Mouse (Mus musculus): ENCODE data around the gene Rpia. TPM values are rescaled to one million over a fixed set of nuclear protein-coding genes. Genes with fewer than 3 reads are reported as not detected.
A peak's percentile ranks its signal among the peaks of the same experiment; 100 is the strongest.

Gene Rpia
- polyA plus RNA-seq, 1 experiment = 25.9 TPM

DNA sequence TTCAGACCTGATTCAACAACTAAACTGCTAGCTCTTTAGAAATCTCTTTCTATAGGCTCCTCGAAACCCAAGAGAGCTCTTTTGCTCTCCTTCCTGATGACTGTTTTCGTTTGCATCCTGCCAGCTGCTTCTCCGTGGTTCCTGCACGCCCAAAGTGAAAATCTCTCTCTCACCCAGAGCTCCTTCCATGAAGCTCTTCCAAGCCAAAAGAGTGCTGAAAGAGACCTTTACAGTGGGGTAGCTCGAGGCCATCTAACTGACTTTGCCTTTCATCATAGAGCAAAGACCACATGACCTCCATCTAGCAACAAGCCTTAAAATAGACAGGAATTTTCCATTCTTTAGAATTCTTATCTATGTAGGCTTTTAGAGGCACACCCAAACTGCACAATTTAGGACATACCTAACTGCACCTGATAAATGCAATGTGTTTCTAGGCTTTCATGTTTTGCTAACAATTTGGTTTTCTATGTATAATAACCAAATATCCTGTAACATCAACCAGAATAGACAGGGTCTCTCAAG, 30.4 kb upstream of the Rpia start:
- Histone ChIP-seq H3K4me1 (peaks cover 44% of the 10 kb centered on the region), H3K9me3 (peaks cover 8% of the 10 kb centered on the region)
- TF ChIP-seq FLI1 (IDR thresholded peaks at IDR 0.05; ENCODE audit: low read length) (no peak), GATA1 (IDR thresholded peaks at IDR 0.05; ENCODE audit: borderline replicate concordance, low read length) (no peak)

DNA sequence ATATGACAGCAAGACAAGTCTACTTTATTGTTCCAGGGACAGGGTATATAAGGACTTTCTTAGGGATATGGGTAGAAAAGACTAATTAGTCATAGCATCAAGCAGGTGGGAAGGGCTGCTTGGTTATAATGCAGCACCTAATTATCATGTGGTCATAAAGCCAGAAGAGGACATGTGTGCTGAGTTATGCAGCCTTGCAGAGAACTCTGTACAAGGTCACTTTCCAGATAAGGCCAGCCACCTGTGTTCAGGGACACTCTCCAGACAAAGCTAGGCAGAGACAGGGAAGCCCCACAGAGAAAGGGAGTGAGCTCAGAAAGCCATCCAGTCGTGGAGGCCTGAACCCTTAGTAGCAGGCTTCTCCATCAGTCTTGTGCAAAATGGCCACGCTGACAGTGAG, 29.5 kb upstream of the Rpia start:
- Histone ChIP-seq H3K27me3 (replicated peaks) (no peaks in the 10 kb centered on the region), H3K4me3 (replicated peaks) (no peak overlapping the region), H3K36me3 (replicated peaks; ENCODE audit: low read length) (peaks cover 2% of the 10 kb centered on the region), H3K4me1 (peaks cover 44% of the 10 kb centered on the region), H3K9me3 (no peaks in the 10 kb centered on the region)
- TF ChIP-seq GATA1 (IDR thresholded peaks at IDR 0.05; ENCODE audit: borderline replicate concordance, low read length) (no peak), FLI1 (IDR thresholded peaks at IDR 0.05; ENCODE audit: low read length) (no peak)

More for the DNA sequence above, 30.4 kb upstream of the Rpia start:
- peaks cover 2% of the 10 kb centered on the region for H3K36me3 ChIP-seq (replicated peaks; ENCODE audit: low read length)
- no peak overlapping the region for H3K4me3 ChIP-seq (replicated peaks)
- H3K27me3 ChIP-seq (replicated peaks) = no peaks in the 10 kb centered on the region

DNA sequence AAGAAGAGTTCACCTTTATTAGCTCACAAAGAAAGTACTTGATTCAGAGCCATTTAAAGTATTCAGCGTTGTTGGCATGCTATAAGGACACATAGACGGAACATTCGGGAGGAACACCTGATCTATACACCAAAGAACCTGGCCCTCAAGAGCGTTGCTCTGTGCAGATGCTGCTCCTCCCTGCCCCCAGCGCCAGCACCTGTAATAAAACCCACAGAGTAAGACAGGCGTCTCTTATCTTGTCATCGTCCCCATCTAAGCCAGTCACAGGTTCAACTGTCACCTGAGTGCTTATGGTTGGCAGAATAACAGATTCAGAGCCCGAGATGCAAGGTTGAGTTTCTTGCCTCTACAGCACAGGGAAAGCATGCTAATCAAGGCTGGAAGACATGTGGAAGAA, 23.4 kb upstream of the Rpia start:
- no peaks in the 10 kb centered on the region for H3K9me3 ChIP-seq
- H3K4me3 ChIP-seq (replicated peaks) = no peak overlapping the region
- H3K27me3 ChIP-seq (replicated peaks) = peaks cover 3% of the 10 kb centered on the region
- TF ChIP-seq FLI1 (IDR thresholded peaks at IDR 0.05; ENCODE audit: low read length) = no peak
- TF ChIP-seq GATA1 (IDR thresholded peaks at IDR 0.05; ENCODE audit: borderline replicate concordance, low read length) = no peak
- peaks cover 38% of the 10 kb centered on the region for H3K4me1 ChIP-seq
- no peaks in the 10 kb centered on the region for H3K36me3 ChIP-seq (replicated peaks; ENCODE audit: low read length)

DNA sequence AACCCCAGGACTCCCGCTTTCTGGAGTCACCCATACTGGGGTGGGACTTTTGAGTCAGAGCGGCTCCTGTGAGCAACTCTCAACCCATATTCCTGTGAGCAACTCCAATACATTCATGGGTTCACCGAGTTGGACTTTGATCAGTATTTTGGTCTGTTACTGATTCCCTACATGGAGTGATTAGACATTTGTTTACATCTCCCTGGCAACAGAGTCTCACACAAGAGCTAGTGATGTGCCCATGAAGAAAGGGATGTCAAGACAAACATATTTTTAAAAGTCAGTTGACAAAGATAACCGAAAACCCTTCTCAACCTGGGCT, 22.6 kb upstream of the Rpia start:
- peaks cover 43% of the 10 kb centered on the region for H3K4me1 ChIP-seq
- H3K36me3 ChIP-seq (replicated peaks; ENCODE audit: low read length) = no peaks in the 10 kb centered on the region
- no peak overlapping the region for H3K4me3 ChIP-seq (replicated peaks)
- TF ChIP-seq FLI1 (IDR thresholded peaks at IDR 0.05; ENCODE audit: low read length) (no peak), GATA1 (IDR thresholded peaks at IDR 0.05; ENCODE audit: borderline replicate concordance, low read length) (no peak)
- no peaks in the 10 kb centered on the region for H3K9me3 ChIP-seq
- peaks cover 3% of the 10 kb centered on the region for H3K27me3 ChIP-seq (replicated peaks)

DNA sequence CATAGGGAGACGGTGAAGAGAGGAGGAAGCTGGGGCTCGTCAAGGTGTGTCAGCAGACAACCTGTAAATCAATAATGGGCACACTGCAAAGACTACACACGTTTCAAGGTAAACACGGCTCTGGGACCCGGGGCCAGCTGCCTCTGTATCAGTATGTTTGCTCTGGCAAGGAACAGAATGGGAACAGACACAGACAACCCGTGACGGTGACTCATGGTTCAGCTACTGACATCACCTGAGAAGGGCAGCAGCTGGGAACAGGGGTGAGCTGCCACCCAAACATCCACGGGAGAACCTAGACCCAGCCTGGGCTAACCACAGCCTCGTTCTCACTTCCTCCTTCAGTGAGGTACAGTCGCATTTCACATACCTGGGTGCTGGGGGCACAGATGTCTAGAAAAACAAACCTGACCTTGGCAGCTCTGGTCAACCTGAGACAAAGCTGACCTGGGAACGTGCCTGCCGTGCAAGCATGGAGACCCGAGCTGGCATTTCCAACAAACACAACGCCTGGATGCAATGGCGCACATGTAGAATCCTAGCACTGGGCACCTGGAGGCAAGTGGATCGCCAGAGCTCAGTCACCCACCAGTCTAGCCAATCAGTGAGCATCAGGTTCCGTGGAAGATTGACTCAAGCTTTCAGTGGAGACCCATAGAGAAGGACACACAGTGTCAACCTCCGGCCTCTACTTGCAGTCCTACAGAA, 22.0 kb upstream of the Rpia start:
- Histone ChIP-seq H3K4me1 (peaks cover 44% of the 10 kb centered on the region), H3K36me3 (replicated peaks; ENCODE audit: low read length) (no peaks in the 10 kb centered on the region), H3K4me3 (replicated peaks) (no peak overlapping the region), H3K9me3 (no peaks in the 10 kb centered on the region), H3K27me3 (replicated peaks) (peaks cover 3% of the 10 kb centered on the region)
- TF ChIP-seq FLI1 (IDR thresholded peaks at IDR 0.05; ENCODE audit: low read length) (no peak), GATA1 (IDR thresholded peaks at IDR 0.05; ENCODE audit: borderline replicate concordance, low read length) (no peak)

DNA sequence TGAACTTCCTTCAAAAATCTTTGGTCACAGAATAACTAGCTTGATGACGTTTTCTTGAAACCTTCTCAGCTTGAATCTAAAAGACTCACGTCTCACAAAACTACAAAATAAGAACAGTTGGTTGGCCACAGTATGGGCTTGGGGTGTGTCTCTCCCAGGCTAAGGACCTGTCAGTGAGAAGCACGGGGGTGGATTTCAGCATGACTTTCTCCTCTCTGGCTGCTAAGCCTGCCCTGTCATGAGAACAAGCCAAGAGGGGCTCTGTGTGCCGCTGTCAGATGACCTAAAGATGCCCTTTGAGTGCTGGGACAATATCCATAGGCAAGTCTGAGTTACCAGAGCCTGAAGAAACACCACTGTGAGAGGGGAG, 20.5 kb upstream of the Rpia start:
- Histone ChIP-seq H3K36me3 (replicated peaks; ENCODE audit: low read length) (no peaks in the 10 kb centered on the region), H3K9me3 (no peaks in the 10 kb centered on the region), H3K4me3 (replicated peaks) (peak overlapping the region; percentile 50), H3K27me3 (replicated peaks) (peaks cover 3% of the 10 kb centered on the region), H3K4me1 (peaks cover 50% of the 10 kb centered on the region)
- TF ChIP-seq GATA1 (IDR thresholded peaks at IDR 0.05; ENCODE audit: borderline replicate concordance, low read length) (no peak), FLI1 (IDR thresholded peaks at IDR 0.05; ENCODE audit: low read length) (no peak)

DNA sequence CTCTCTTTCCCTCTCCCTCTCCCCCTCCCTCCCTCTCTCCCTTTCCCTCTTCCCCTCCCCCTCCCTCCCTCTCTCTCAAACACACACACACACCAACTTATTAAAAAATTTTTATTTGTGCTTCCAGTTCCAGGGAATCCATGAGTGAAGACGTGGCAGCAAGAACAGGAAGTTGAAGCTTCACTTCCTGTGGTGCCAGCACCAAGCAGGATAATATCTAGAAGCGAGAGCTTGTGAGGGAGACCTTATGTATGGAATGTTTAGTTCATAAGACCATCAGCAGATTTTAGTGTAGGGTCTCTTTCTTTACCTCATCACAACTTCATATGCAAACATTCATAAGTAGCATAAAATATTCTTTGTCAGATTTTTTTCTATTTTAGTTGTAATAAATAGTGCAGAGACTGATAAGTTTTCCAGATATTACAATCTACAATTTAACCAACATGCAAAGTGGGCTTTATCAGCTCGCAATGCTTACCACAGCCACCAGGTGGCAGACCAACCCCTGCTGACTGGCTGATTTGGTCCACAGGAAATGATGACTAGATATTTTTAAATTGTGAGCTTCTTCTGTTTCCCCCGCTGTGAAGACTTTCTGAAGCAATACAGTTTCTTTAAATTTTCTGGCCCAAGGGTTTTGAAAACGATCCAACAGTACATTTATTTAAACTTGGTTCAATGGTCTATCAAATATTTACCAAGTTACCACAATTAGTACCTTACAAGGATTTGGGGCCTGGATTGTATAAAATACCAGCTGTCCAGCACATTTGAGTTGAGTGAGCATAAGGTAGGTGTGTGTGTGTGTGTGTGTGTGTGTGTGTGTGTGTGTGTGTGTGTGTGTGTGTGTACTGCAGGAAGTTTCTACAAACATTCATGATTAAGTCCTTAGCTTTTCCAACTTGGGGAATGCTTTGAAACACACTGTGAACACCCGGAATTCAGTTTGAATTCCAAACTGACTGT, 19.8 kb upstream of the Rpia start:
- TF ChIP-seq FLI1 (IDR thresholded peaks at IDR 0.05; ENCODE audit: low read length) = no peak
- TF ChIP-seq GATA1 (IDR thresholded peaks at IDR 0.05; ENCODE audit: borderline replicate concordance, low read length) = no peak
- peaks cover 3% of the 10 kb centered on the region for H3K27me3 ChIP-seq (replicated peaks)

DNA sequence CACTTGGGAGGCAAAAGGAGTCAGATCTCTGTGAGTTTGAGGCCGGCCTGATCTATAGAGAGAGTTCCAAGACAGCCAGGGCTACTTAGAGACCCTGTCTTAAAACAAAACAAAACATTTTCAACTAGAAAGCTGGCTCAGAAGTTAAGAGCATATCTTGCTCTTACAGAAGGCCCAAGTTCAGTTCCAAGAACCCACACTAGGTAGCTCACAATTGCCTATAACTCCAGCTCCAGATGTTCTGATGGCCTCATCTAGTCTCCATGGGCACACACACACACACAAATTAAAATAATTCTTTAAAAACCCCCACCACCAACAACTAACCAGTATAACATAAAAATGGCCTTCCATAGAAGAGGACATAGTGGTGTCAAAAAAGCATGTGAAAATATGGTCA, 18.5 kb upstream of the Rpia start:
- Histone ChIP-seq H3K9me3 (no peaks in the 10 kb centered on the region), H3K36me3 (replicated peaks; ENCODE audit: low read length) (no peaks in the 10 kb centered on the region), H3K4me1 (peaks cover 59% of the 10 kb centered on the region), H3K4me3 (replicated peaks) (no peak overlapping the region), H3K27me3 (replicated peaks) (peaks cover 3% of the 10 kb centered on the region)
- TF ChIP-seq FLI1 (IDR thresholded peaks at IDR 0.05; ENCODE audit: low read length) (no peak), GATA1 (IDR thresholded peaks at IDR 0.05; ENCODE audit: borderline replicate concordance, low read length) (no peak)

More for the DNA sequence above, 19.8 kb upstream of the Rpia start:
- Histone ChIP-seq H3K4me3 (replicated peaks) (peak overlapping the region; percentile 42), H3K4me1 (peaks cover 50% of the 10 kb centered on the region), H3K9me3 (no peaks in the 10 kb centered on the region), H3K36me3 (replicated peaks; ENCODE audit: low read length) (no peaks in the 10 kb centered on the region)

DNA sequence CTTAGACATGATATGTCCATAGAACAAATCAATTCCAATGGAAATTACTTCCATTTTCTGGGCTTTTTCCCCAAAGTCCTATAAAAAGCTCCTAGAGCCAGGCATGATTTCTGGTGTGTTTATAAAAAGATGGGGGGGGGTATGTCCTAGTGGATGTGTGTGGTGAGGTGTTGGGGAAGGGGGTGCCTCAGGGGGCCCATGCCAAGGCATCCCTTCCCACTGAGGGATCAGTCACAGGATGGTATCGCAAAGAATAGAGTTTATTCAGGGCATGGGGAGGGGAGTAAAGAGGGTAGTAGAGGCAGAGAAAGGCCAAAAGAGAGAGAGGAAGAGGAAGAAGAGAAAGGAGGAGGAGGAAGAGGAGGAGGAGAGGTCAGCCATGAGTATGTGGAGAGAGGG, 14.5 kb upstream of the Rpia start:
- TF ChIP-seq FLI1 (IDR thresholded peaks at IDR 0.05; ENCODE audit: low read length) = no peak
- no peak for TF ChIP-seq GATA1 (IDR thresholded peaks at IDR 0.05; ENCODE audit: borderline replicate concordance, low read length)
- no peaks in the 10 kb centered on the region for H3K9me3 ChIP-seq
- H3K4me3 ChIP-seq (replicated peaks) = no peak overlapping the region
- peaks cover 53% of the 10 kb centered on the region for H3K4me1 ChIP-seq
- no peaks in the 10 kb centered on the region for H3K36me3 ChIP-seq (replicated peaks; ENCODE audit: low read length)
- no peaks in the 10 kb centered on the region for H3K27me3 ChIP-seq (replicated peaks)

Measured in megakaryocyte, embryonic 14.5 days (primary cell).